Mouse (Mus musculus) CH12.LX (cell line): Measurements from ENCODE around the gene Zmynd10. TPM values are rescaled to one million over a fixed set of nuclear protein-coding genes. Genes with fewer than 3 reads are reported as not detected.

ENCODE experiments used
- DNase-seq: peaks from one replicate; pipeline ENCODE4 v3.0.0-alpha.2; 2013; ENCODE audit errors: extremely low read depth
- H3K27ac ChIP-seq: 2 replicates; pipeline ENCODE4 v1.5.1; 2012; ENCODE audit warnings: low read depth, mild to moderate bottlenecking, control low read depth, moderate library complexity; ENCODE audit not compliant: insufficient read depth
- H3K27me3 ChIP-seq: replicated peaks from 2 replicates; pipeline ENCODE3; 2012; ENCODE audit warnings: inconsistent platforms
- H3K36me3 ChIP-seq, 2 experiments: replicated peaks in 1 of 2; 2 replicates each; pipeline versions ENCODE3 to v1.6.1; 2012; ENCODE audit warnings: inconsistent platforms in 1 of 2, low read length in 1 of 2, mild to moderate bottlenecking in 1 of 2, mixed read lengths in 1 of 2, moderate library complexity in 1 of 2; ENCODE audit not compliant: control insufficient read depth in 1 of 2, insufficient read depth in 1 of 2
- H3K4me1 ChIP-seq, 2 experiments: 2 replicates each; pipeline ENCODE4 v1.6.1; 2012; ENCODE audit warnings: inconsistent platforms in 1 of 2, moderate library complexity in 1 of 2; ENCODE audit not compliant: insufficient read depth in 2 of 2, control insufficient read depth in 1 of 2
- H3K4me2 ChIP-seq: 2 replicates; pipeline ENCODE4 v1.6.1; 2012; ENCODE audit warnings: low read depth, mild to moderate bottlenecking, control low read depth; ENCODE audit not compliant: poor library complexity, insufficient read depth, severe bottlenecking
- H3K4me3 ChIP-seq, 3 experiments: fragments of 150-350 bp in 1 of 3; sonication (generic) in 1 of 3; replicated peaks in 1 of 3; 2 replicates each; pipeline versions ENCODE3 to v1.5.1; 2011 to 2012; ENCODE audit warnings: low read depth in 2 of 3, low read length in 2 of 3, mild to moderate bottlenecking in 2 of 3, moderate library complexity in 2 of 3, control low read depth in 1 of 3, improper control_type of control experiment in 1 of 3, inconsistent platforms in 1 of 3, mixed read lengths in 1 of 3; ENCODE audit not compliant: poor library complexity in 1 of 3
- H3K79me2 ChIP-seq: replicated peaks from 2 replicates; pipeline ENCODE4 v1.6.1; 2012; ENCODE audit warnings: mild to moderate bottlenecking, moderate library complexity; ENCODE audit not compliant: control insufficient read depth, poor library complexity, insufficient read depth, severe bottlenecking; ENCODE audit errors: extremely low read depth
- H3K9ac ChIP-seq: 2 replicates; pipeline ENCODE4 v1.6.1; 2012; ENCODE audit warnings: low read depth, mild to moderate bottlenecking, control low read depth, moderate library complexity; ENCODE audit not compliant: insufficient read depth
- H3K9me3 ChIP-seq: replicated peaks from 2 replicates; pipeline ENCODE3; 2012; ENCODE audit warnings: low read length, inconsistent platforms, mixed read lengths
- BHLHE40 ChIP-seq: IDR thresholded peaks from 2 replicates; pipeline ENCODE4 v1.6.1; 2011; ENCODE audit warnings: mild to moderate bottlenecking, low read depth, low read length, improper control_type of control experiment
- CHD1 ChIP-seq: IDR thresholded peaks from 2 replicates; pipeline ENCODE4 v1.6.1; 2012; ENCODE audit warnings: low read depth, low read length, improper control_type of control experiment, inconsistent platforms
- CHD2 ChIP-seq: IDR thresholded peaks from 2 replicates; pipeline ENCODE4 v1.6.1; 2011; ENCODE audit warnings: low read length, improper control_type of control experiment
- CTCF ChIP-seq, 2 experiments: IDR thresholded peaks in 1 of 2; conservative IDR thresholded peaks in 1 of 2; 2 replicates each; pipeline ENCODE4 v1.5.1; 2011 to 2012; ENCODE audit warnings: low read depth in 2 of 2, low read length in 2 of 2, improper control_type of control experiment in 1 of 2, inconsistent platforms in 1 of 2, mild to moderate bottlenecking in 1 of 2, moderate library complexity in 1 of 2
- E2F4 ChIP-seq: IDR thresholded peaks from 2 replicates; pipeline ENCODE4 v1.6.1; 2011; ENCODE audit warnings: low read depth, low read length, improper control_type of control experiment; ENCODE audit not compliant: insufficient replicate concordance
- ELF1 ChIP-seq: IDR thresholded peaks from 2 replicates; pipeline ENCODE4 v1.6.1; 2014; ENCODE audit warnings: low read depth, mild to moderate bottlenecking, inconsistent platforms, low read length, improper control_type of control experiment
- EP300 ChIP-seq: IDR thresholded peaks from 2 replicates; pipeline ENCODE4 v1.6.1; 2011; ENCODE audit warnings: low read length, improper control_type of control experiment
- ETS1 ChIP-seq: conservative IDR thresholded peaks from 2 replicates; pipeline ENCODE4 v1.6.1; 2012; ENCODE audit warnings: low read depth, mild to moderate bottlenecking, inconsistent platforms, low read length, improper control_type of control experiment, moderate library complexity
- GABPA ChIP-seq: IDR thresholded peaks from 2 replicates; pipeline ENCODE4 v1.6.1; 2012; ENCODE audit warnings: low read depth, low read length, improper control_type of control experiment, inconsistent platforms; ENCODE audit not compliant: insufficient replicate concordance
- HCFC1 ChIP-seq: IDR thresholded peaks from 2 replicates; pipeline ENCODE4 v1.6.1; 2012; ENCODE audit warnings: low read depth, mild to moderate bottlenecking, inconsistent platforms, low read length, improper control_type of control experiment
- JUN ChIP-seq: IDR thresholded peaks from 2 replicates; pipeline ENCODE4 v1.6.1; 2011; ENCODE audit warnings: low read depth, mild to moderate bottlenecking, low read length, improper control_type of control experiment, moderate library complexity; ENCODE audit not compliant: insufficient read depth
- JUND ChIP-seq: conservative IDR thresholded peaks from 2 replicates; pipeline ENCODE4 v1.6.1; 2011; ENCODE audit warnings: low read depth, low read length, improper control_type of control experiment
- KAT2A ChIP-seq: IDR thresholded peaks from 2 replicates; pipeline ENCODE4 v1.6.1; 2012; ENCODE audit warnings: low read length, improper control_type of control experiment, inconsistent platforms; ENCODE audit not compliant: insufficient replicate concordance
- MAFK ChIP-seq: IDR thresholded peaks from 2 replicates; pipeline ENCODE4 v1.6.1; 2011; ENCODE audit warnings: low read length, improper control_type of control experiment; ENCODE audit not compliant: insufficient replicate concordance
- MAX ChIP-seq: IDR thresholded peaks from 2 replicates; pipeline ENCODE4 v1.6.1; 2011; ENCODE audit warnings: low read length, improper control_type of control experiment
- MEF2A ChIP-seq: IDR thresholded peaks from 2 replicates; pipeline ENCODE4 v1.6.1; 2014; ENCODE audit warnings: low read depth, mild to moderate bottlenecking, inconsistent platforms, low read length, improper control_type of control experiment, borderline replicate concordance
- MXI1 ChIP-seq: IDR thresholded peaks from 2 replicates; pipeline ENCODE4 v1.6.1; 2011; ENCODE audit warnings: mild to moderate bottlenecking, low read depth, low read length, improper control_type of control experiment
- NELFE ChIP-seq: IDR thresholded peaks from 2 replicates; pipeline ENCODE4 v1.6.1; 2011; ENCODE audit warnings: low read depth, low read length, improper control_type of control experiment
- PAX5 ChIP-seq: IDR thresholded peaks from 2 replicates; pipeline ENCODE4 v1.6.1; 2012; ENCODE audit warnings: low read length, inconsistent platforms, mixed read lengths
- POLR2A ChIP-seq: IDR thresholded peaks from 2 replicates; pipeline ENCODE4 v1.6.1; 2011; ENCODE audit warnings: low read depth, mild to moderate bottlenecking, improper control_type of control experiment, low read length
- RAD21 ChIP-seq: IDR thresholded peaks from 2 replicates; pipeline ENCODE4 v1.6.1; 2011; ENCODE audit warnings: low read depth, mild to moderate bottlenecking, low read length, improper control_type of control experiment, moderate library complexity
- RCOR1 ChIP-seq: conservative IDR thresholded peaks from 2 replicates; pipeline ENCODE4 v1.6.1; 2012; ENCODE audit warnings: low read depth, mild to moderate bottlenecking, inconsistent platforms, low read length, improper control_type of control experiment
- SIN3A ChIP-seq: IDR thresholded peaks from 2 replicates; pipeline ENCODE4 v1.6.1; 2012; ENCODE audit warnings: low read length, improper control_type of control experiment, inconsistent platforms
- SMC3 ChIP-seq: IDR thresholded peaks from 2 replicates; pipeline ENCODE4 v1.6.1; 2011; ENCODE audit warnings: low read depth, low read length, improper control_type of control experiment
- TBP ChIP-seq: conservative IDR thresholded peaks from 2 replicates; pipeline ENCODE4 v1.6.1; 2011; ENCODE audit warnings: low read depth, low read length, improper control_type of control experiment
- ZKSCAN1 ChIP-seq: IDR thresholded peaks from 2 replicates; pipeline ENCODE4 v1.6.1; 2012; ENCODE audit warnings: low read depth, inconsistent platforms, low read length, improper control_type of control experiment, borderline replicate concordance
- ZMIZ1 ChIP-seq: IDR thresholded peaks from 2 replicates; pipeline ENCODE4 v1.6.1; 2012; ENCODE audit warnings: low read depth, mild to moderate bottlenecking, inconsistent platforms, low read length, improper control_type of control experiment
- ZNF384 ChIP-seq: IDR thresholded peaks from 2 replicates; pipeline ENCODE4 v1.6.1; 2012; ENCODE audit warnings: low read depth, low read length, improper control_type of control experiment, inconsistent platforms
- dilution Hi-C: fragments of 300-500 bp; cut with MboI; formaldehyde crosslinking; loops from 2 replicates; pipeline ENCODE4 v1.14.3; 2020; ENCODE audit warnings: low sequenced_read_pairs; ENCODE audit not compliant: extremely low pct_unique_long_range_greater_than_20kb, extremely low pct_ligation_motif_present
- in situ Hi-C: fragments of 300-500 bp; cut with MboI; formaldehyde crosslinking; loops from 3 replicates; pipeline ENCODE4 v1.14.3; 2019; ENCODE audit warnings: low sequenced_read_pairs, low pct_ligation_motif_present, low pct_unique_long_range_greater_than_20kb, mixed read lengths
- polyA plus RNA-seq: library from polyadenylated mRNA; unstranded; fragments of >175 nt; gene quantifications from 2 replicates; pipeline ENCODE4 v1.2.1, GENCODE M21; 2012; ENCODE audit warnings: low read depth; ENCODE audit not compliant: insufficient read length
- total RNA-seq, 2 experiments: library from RNA; depleted of rRNA; stranded (reverse); fragments of 300-350 nt in 1 of 2; fragments of >200 nt in 1 of 2; gene quantifications; 2 replicates each; pipeline ENCODE4 v1.2.3; 2012 to 2014

Zmynd10 gene
- total and polyA plus RNA-seq, 3 experiments, result 0.34 to 0.63 TPM; not detected in 1

GRCm38 (mm10) chr9:107520331-107520730 is 26.8 kb upstream of the Zmynd10 start:
- Histone ChIP-seq H3K4me3 (no peak overlapping the region), H3K27me3 (peaks cover 81% of the 10 kb centered on the region), H3K4me2 (no peak overlapping the region), H3K4me1 (peaks cover 3 to 7% of the 10 kb centered on the region in 2 experiments; a peak in 3 of 4 replicates), H3K9ac (no peak overlapping the region), H3K9me3 (no peaks in the 10 kb centered on the region), H3K79me2 (no peaks in the 10 kb centered on the region), H3K27ac (no peak overlapping the region), H3K36me3 (no peaks in the 10 kb centered on the region)
- dilution Hi-C loops, result no loop called here
- in situ Hi-C loops, result no loop called here
- no peak for TF ChIP-seq EP300
- no peak for TF ChIP-seq CHD2
- TF ChIP-seq ZMIZ1, result no peak
- no peak for TF ChIP-seq MAFK
- TF ChIP-seq BHLHE40, result no peak
- no peak for TF ChIP-seq TBP
- no peak for TF ChIP-seq ELF1
- TF ChIP-seq E2F4, result no peak
- no peak for TF ChIP-seq HCFC1
- no peak for TF ChIP-seq POLR2A
- no peak for TF ChIP-seq NELFE
- no peak for TF ChIP-seq ZKSCAN1
- no peak for TF ChIP-seq GABPA
- no peak for TF ChIP-seq KAT2A
- no peak for TF ChIP-seq JUN
- TF ChIP-seq RAD21, result no peak
- no peak for TF ChIP-seq ZNF384
- TF ChIP-seq MAX, result no peak
- DNase-seq, result no peak

DNA sequence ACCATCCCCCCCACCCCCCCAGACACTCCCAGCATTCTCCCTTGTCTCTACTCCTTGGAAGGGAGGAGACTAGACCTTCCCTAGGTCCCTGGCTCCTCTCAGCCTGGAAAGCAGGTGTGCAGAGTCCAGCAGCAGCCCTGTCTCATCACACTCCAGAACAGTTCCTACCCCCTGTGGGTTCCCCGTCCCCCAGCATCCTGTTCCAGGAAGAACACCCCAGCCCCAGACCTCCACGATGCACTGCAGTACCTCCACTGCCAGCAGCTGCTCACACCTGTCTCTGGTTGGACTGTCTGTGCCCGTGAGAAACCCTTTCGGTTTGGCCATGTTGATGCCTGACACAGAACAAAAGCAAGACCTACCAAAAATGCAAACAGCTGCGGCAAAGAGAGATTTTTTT is 25.9 kb upstream of the Zmynd10 start:
- Histone ChIP-seq H3K4me2 (no peak overlapping the region), H3K36me3 (no peaks in the 10 kb centered on the region), H3K27ac (no peak overlapping the region), H3K9me3 (no peaks in the 10 kb centered on the region), H3K27me3 (peaks cover 85% of the 10 kb centered on the region), H3K4me3 (no peak overlapping the region), H3K9ac (no peak overlapping the region), H3K4me1 (peaks cover 3 to 7% of the 10 kb centered on the region in 2 experiments; a peak in 3 of 4 replicates), H3K79me2 (no peaks in the 10 kb centered on the region)
- DNase-seq, result no peak
- in situ Hi-C loops, result no loop called here
- dilution Hi-C loops, result no loop called here
- TF ChIP-seq CHD1 (no peak), KAT2A (no peak), BHLHE40 (no peak), SIN3A (no peak), RCOR1 (no peak), MXI1 (no peak), MAX (no peak), SMC3 (no peak), ZKSCAN1 (no peak), JUND (no peak), CTCF (conservative IDR thresholded peaks at IDR 0.05 in 1 of 2, IDR thresholded peaks at IDR 0.05 in 1 of 2; ENCODE audit: low read depth in 2 of 2, low read length in 2 of 2) (no peak), E2F4 (no peak), TBP (no peak), MEF2A (no peak), ETS1 (no peak), PAX5 (no peak), JUN (no peak)
